Comparison of ENCODE assay signal across 17 mouse cellular contexts in genomic region chr15:97809206-97809605, GRCm38 (mm10).
"Had no signal": no experiment of that assay in that cellular context is flagged by ENCODE, and none has a peak within 500 bp of the region (broad histone marks: within the 10 kb centered on the region; RNA-seq: fewer than 3 reads in every experiment).

No protein-coding gene starts in this region.

- H3K27me3 ChIP-seq: neural tube, embryonic 12.5 days; neural tube, embryonic 13.5 days; neural tube, embryonic 15.5 days; stomach, embryonic 15.5 days had no signal

- H3K4me2 ChIP-seq: neural tube, embryonic 12.5 days; neural tube, embryonic 13.5 days; neural tube, embryonic 15.5 days; stomach, embryonic 15.5 days had no signal

- DNase-seq: retina, postnatal 1 day; right cerebral cortex, adult 18-20 months; right cerebral cortex, postnatal 14 days; right cerebral cortex, postnatal 25 days; right cerebral cortex, postnatal 4 days; spleen, adult 18-20 months; thymus, adult 18-20 months; thymus, adult 2 months; thymus, postnatal 14 days; thymus, postnatal 25 days; thymus, postnatal 36 days; thymus, postnatal 4 days had no signal

- H3K9ac ChIP-seq: neural tube, embryonic 12.5 days; neural tube, embryonic 13.5 days; neural tube, embryonic 15.5 days; stomach, embryonic 15.5 days had no signal

- H3K9me3 ChIP-seq: neural tube, embryonic 12.5 days; neural tube, embryonic 13.5 days; neural tube, embryonic 15.5 days; stomach, embryonic 15.5 days had no signal

- H3K27ac ChIP-seq: neural tube, embryonic 12.5 days; neural tube, embryonic 13.5 days; neural tube, embryonic 15.5 days; stomach, embryonic 15.5 days; stomach, postnatal 0 days had no signal

- H3K4me3 ChIP-seq: neural tube, embryonic 12.5 days; neural tube, embryonic 13.5 days; neural tube, embryonic 15.5 days; stomach, embryonic 15.5 days had no signal
